Mouse (Mus musculus) spleen, embryonic (tissue): ENCODE data around the gene Fam50b.

Experiments
- CTCF ChIA-PET: fragments of 350-600 bp; sonication (Branson Sonifier 250); formaldehyde crosslinking; loops from one replicate; lab custom pipeline; 2022; lab: Charles Lee

Fam50b gene

GRCm38 (mm10) chr13:34737968-34738698 lies 3.5 kb downstream of the Fam50b start:
- CTCF ChIA-PET, result no interaction called here

GRCm38 (mm10) chr13:34738699-34738973 lies 4.0 kb downstream of the Fam50b start:
- CTCF ChIA-PET, result no interaction called here

GRCm38 (mm10) chr13:34739071-34739470 lies 4.4 kb downstream of the Fam50b start:
- CTCF ChIA-PET, result no interaction called here

GRCm38 (mm10) chr13:34741254-34741653 lies 6.6 kb downstream of the Fam50b start:
- CTCF ChIA-PET, result no interaction called here

- CTCF ChIA-PET, result interaction anchor here (0.6 to 0.7 kb wide), 2 partner anchors 19 to 111 kb away, joined by 5 read pairs; no protein-coding TSS in a partner anchor
Measured at GRCm38 (mm10) chr13:34741813-34742568, 7.3 kb downstream of the Fam50b start.

- CTCF ChIA-PET, result no interaction called here
Measured at GRCm38 (mm10) chr13:34746811-34747210, 12.2 kb downstream of the Fam50b start.

GRCm38 (mm10) chr13:34748530-34748929 lies 13.9 kb downstream of the Fam50b start:
- CTCF ChIA-PET, result no interaction called here

GRCm38 (mm10) chr13:34759202-34759601 lies 24.6 kb downstream of the Fam50b start:
- CTCF ChIA-PET, result no interaction called here

- CTCF ChIA-PET, result interaction anchor here (0.6 kb wide), 1 partner anchor 18 kb away, joined by 5 read pairs; no protein-coding TSS in a partner anchor
Measured at GRCm38 (mm10) chr13:34760518-34761287, 26.1 kb downstream of the Fam50b start.

- CTCF ChIA-PET, result no interaction called here
Measured at GRCm38 (mm10) chr13:34762136-34762535, 27.5 kb downstream of the Fam50b start.

- CTCF ChIA-PET, result no interaction called here
Measured at GRCm38 (mm10) chr13:34762865-34763264, 28.2 kb downstream of the Fam50b start.

- CTCF ChIA-PET, result interaction anchor here (0.6 kb wide), 1 partner anchor 33 kb away, joined by 8 read pairs; no protein-coding TSS in a partner anchor
Measured at GRCm38 (mm10) chr13:34765269-34765668, 30.6 kb downstream of the Fam50b start.

- CTCF ChIA-PET, result interaction anchor here (0.5 kb wide), 1 partner anchor 27 kb away, joined by 4 read pairs; no protein-coding TSS in a partner anchor
Measured at GRCm38 (mm10) chr13:34766572-34766971, 31.9 kb downstream of the Fam50b start.

- CTCF ChIA-PET, result no interaction called here
Measured at GRCm38 (mm10) chr13:34767527-34768292, 33.1 kb downstream of the Fam50b start.

GRCm38 (mm10) chr13:34776767-34777166 lies 42.1 kb downstream of the Fam50b start:
- CTCF ChIA-PET, result no interaction called here

GRCm38 (mm10) chr13:34780856-34781610 lies 46.4 kb downstream of the Fam50b start:
- CTCF ChIA-PET, result interaction anchor here (0.6 kb wide), 1 partner anchor 138 kb away, joined by 3 read pairs; no protein-coding TSS in a partner anchor

- CTCF ChIA-PET, result interaction anchor here (0.6 kb wide), 1 partner anchor 138 kb away, joined by 3 read pairs; no protein-coding TSS in a partner anchor
Measured at GRCm38 (mm10) chr13:34781611-34782009, 47.0 kb downstream of the Fam50b start.

GRCm38 (mm10) chr13:34784818-34785217 lies 50.2 kb downstream of the Fam50b start:
- CTCF ChIA-PET, result no interaction called here

GRCm38 (mm10) chr13:34786634-34787033 lies 52.0 kb downstream of the Fam50b start:
- CTCF ChIA-PET, result no interaction called here

- CTCF ChIA-PET, result no interaction called here
Measured at GRCm38 (mm10) chr13:34787546-34787945, 52.9 kb downstream of the Fam50b start.
